Mouse (Mus musculus): ENCODE results near the gene Lrrc52. TPM values are rescaled to one million over a fixed set of nuclear protein-coding genes. Genes with fewer than 3 reads are reported as not detected.

Gene Lrrc52
- polyA plus RNA-seq, 1 experiment from 2014 or later: not detected

- Histone ChIP-seq H3K4me3 (ENCODE audit: low read length) (no peak overlapping the region), H3K4me1 (ENCODE audit: control insufficient read depth, insufficient read depth, low read depth, low read length) (no peaks in the 10 kb centered on the region), H3K9ac (ENCODE audit: low read depth, low read length) (no peak overlapping the region), H3K27ac (ENCODE audit: low read depth, low read length) (no peak overlapping the region), H3K9me3 (ENCODE audit: control insufficient read depth, low read length) (no peaks in the 10 kb centered on the region), H3K4me2 (ENCODE audit: low read length) (no peak overlapping the region), H3K27me3 (replicated peaks; ENCODE audit: control insufficient read depth, insufficient read depth, low read length) (no peaks in the 10 kb centered on the region), H3K36me3 (ENCODE audit: control insufficient read depth, insufficient read depth, low read length) (no peaks in the 10 kb centered on the region)
- no peak for ATAC-seq
- 90% methylated on average over 3 of the region's 3 CpGs for WGBS
Observed at GRCm38 (mm10) chr1:167486959-167487680, 20.5 kb upstream of the Lrrc52 start.

DNA sequence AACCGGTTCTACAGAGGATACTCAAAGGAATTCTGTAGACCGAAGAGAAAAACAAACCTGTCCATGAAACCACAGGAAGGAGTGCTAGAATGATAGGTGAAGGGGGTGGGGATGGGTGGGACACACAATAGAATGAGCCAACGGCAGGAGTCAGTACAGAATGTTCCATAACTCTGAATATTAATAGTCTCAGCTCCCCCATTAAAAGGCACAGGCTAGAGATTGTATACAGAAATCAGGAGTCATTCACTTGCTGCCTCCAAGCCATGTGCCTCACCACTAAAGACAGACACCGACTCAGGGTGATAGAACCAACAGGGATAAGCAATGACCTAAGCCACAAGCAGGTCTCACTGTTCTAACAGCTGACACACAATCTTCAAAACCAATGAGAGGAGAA lies 16.3 kb upstream of the Lrrc52 start:
- 88% methylated on average over 4 of the region's 4 CpGs for whole genome bisulfite sequencing
- Histone ChIP-seq H3K36me3 (ENCODE audit: control insufficient read depth, insufficient read depth, low read length) (no peaks in the 10 kb centered on the region), H3K27me3 (replicated peaks; ENCODE audit: control insufficient read depth, insufficient read depth, low read length) (no peaks in the 10 kb centered on the region), H3K4me3 (ENCODE audit: low read length) (no peak overlapping the region), H3K4me1 (ENCODE audit: control insufficient read depth, insufficient read depth, low read depth, low read length) (no peaks in the 10 kb centered on the region), H3K27ac (ENCODE audit: low read depth, low read length) (no peak overlapping the region), H3K4me2 (ENCODE audit: low read length) (no peak overlapping the region), H3K9me3 (ENCODE audit: control insufficient read depth, low read length) (no peaks in the 10 kb centered on the region), H3K9ac (ENCODE audit: low read depth, low read length) (no peak overlapping the region)
- ATAC-seq: no peak

DNA sequence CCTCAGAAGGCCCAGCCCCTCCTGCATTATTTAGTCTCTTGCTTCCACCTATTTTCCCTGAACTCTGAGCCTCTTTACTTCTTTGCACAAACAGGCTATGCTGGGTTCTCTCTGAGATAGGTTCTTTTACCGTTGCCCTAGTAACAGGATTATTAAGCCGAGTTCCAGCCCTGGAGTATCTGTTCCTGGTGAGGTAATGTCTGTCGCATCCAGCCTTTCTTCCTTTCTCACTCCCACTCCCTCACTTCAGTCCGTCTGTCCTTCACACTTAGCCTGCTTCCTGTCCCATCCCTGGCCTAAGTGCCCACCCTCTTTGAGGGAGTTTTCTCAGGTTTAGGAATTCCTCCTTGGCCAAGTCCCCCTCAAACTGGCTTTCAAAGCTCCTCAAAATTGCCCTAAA lies 7.0 kb upstream of the Lrrc52 start:
- no peaks in the 10 kb centered on the region for H3K4me1 ChIP-seq (ENCODE audit: control insufficient read depth, insufficient read depth, low read depth, low read length)
- 29% methylated on average over 4 of the region's 4 CpGs for WGBS
- peak; percentile 52; the same call in 1 of the 2 replicates for ATAC-seq
- H3K36me3 ChIP-seq (ENCODE audit: control insufficient read depth, insufficient read depth, low read length): no peaks in the 10 kb centered on the region
- no peaks in the 10 kb centered on the region for H3K9me3 ChIP-seq (ENCODE audit: control insufficient read depth, low read length)
- no peak overlapping the region for H3K4me2 ChIP-seq (ENCODE audit: low read length)
- H3K27ac ChIP-seq (ENCODE audit: low read depth, low read length): no peak overlapping the region
- no peak overlapping the region for H3K9ac ChIP-seq (ENCODE audit: low read depth, low read length)
- H3K27me3 ChIP-seq (replicated peaks; ENCODE audit: control insufficient read depth, insufficient read depth, low read length): no peaks in the 10 kb centered on the region
- no peak overlapping the region for H3K4me3 ChIP-seq (ENCODE audit: low read length)

GRCm38 (mm10) chr1:167467916-167468315 lies 1.3 kb upstream of the Lrrc52 start:
- Histone ChIP-seq H3K4me2 (ENCODE audit: low read length) (no peak overlapping the region), H3K4me3 (ENCODE audit: low read length) (no peak overlapping the region), H3K27me3 (replicated peaks; ENCODE audit: control insufficient read depth, insufficient read depth, low read length) (no peaks in the 10 kb centered on the region), H3K36me3 (ENCODE audit: control insufficient read depth, insufficient read depth, low read length) (no peaks in the 10 kb centered on the region), H3K4me1 (ENCODE audit: control insufficient read depth, insufficient read depth, low read depth, low read length) (no peaks in the 10 kb centered on the region; the same call in 1 of the 2 replicates), H3K9ac (ENCODE audit: low read depth, low read length) (no peak overlapping the region), H3K9me3 (ENCODE audit: control insufficient read depth, low read length) (no peaks in the 10 kb centered on the region), H3K27ac (ENCODE audit: low read depth, low read length) (no peak overlapping the region)
- WGBS: 55% methylated on average over 5 of the region's 5 CpGs
- ATAC-seq: no peak

DNA sequence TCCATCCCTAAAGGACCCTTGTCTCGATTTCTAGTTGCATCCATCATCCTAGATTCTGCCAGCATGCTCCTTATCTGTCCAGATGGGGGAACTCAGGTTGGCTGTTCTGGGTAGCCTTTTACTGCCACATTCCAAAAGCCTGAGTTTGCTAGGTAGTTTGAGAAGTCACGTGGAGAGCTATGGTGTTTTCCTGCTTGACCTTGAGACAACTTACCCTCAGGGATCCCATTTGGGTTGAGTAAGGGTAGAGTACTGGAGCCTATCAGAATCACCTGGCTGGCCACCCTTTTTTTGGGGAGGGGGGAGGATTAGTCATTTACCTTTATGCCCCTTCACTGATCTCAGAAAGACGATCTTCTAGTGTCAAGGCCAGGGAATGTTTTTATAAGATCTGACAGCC lies 9.3 kb downstream of the Lrrc52 start:
- no peaks in the 10 kb centered on the region for H3K9me3 ChIP-seq (ENCODE audit: control insufficient read depth, low read length)
- 85% methylated on average over 3 of the region's 3 CpGs for WGBS
- no peak overlapping the region for H3K9ac ChIP-seq (ENCODE audit: low read depth, low read length)
- H3K27ac ChIP-seq (ENCODE audit: low read depth, low read length): no peak overlapping the region
- H3K4me1 ChIP-seq (ENCODE audit: control insufficient read depth, insufficient read depth, low read depth, low read length): no peaks in the 10 kb centered on the region
- no peak for ATAC-seq
- no peaks in the 10 kb centered on the region for H3K27me3 ChIP-seq (replicated peaks; ENCODE audit: control insufficient read depth, insufficient read depth, low read length)
- no peaks in the 10 kb centered on the region for H3K36me3 ChIP-seq (ENCODE audit: control insufficient read depth, insufficient read depth, low read length)
- H3K4me3 ChIP-seq (ENCODE audit: low read length): no peak overlapping the region
- H3K4me2 ChIP-seq (ENCODE audit: low read length): no peak overlapping the region

DNA sequence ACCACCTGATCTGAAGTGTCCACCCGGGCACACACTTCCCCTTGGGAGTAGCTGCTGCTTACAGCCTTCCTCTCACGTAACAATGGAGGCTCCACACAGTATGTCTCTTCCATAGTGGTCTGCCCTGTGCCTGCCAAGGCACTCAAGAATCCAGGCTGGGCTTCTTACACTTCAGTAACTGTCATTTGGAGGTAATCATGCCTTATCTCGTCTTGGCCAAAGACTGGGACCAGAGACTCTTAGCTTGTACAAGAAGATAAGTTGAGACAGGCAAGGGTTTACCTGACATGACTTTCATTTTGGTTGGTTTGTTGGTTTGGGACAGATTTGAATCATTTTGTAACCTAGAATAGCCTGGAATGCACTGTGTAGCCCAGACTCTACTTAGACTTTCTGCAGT lies 13.5 kb downstream of the Lrrc52 start:
- 87% methylated on average over 3 of the region's 3 CpGs for WGBS
- ATAC-seq: no peak

DNA sequence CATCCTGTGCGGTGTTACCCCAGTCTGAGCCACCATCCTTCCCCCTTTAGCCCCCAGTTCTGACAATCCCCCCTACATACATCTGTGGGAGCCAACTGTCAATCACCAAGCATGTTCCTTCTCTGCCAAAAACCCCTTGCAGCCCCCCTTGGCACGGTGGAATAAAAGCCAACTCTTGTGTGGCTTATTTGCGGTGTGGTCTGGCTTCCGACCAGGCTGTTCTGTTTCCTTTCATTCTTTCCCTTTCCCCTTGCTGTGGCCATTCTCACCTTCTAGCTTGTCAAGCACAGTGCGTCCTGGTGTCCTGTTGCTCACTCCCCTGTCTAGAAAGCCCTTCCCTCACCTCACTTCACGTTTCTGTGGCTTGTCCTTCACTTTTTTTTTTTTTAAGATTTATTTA lies 14.1 kb downstream of the Lrrc52 start:
- Histone ChIP-seq H3K27ac (ENCODE audit: low read depth, low read length) (no peak overlapping the region), H3K4me3 (ENCODE audit: low read length) (no peak overlapping the region), H3K4me2 (ENCODE audit: low read length) (no peak overlapping the region), H3K9ac (ENCODE audit: low read depth, low read length) (no peak overlapping the region), H3K4me1 (ENCODE audit: control insufficient read depth, insufficient read depth, low read depth, low read length) (no peaks in the 10 kb centered on the region; the same call in 1 of the 2 replicates), H3K9me3 (ENCODE audit: control insufficient read depth, low read length) (no peaks in the 10 kb centered on the region), H3K27me3 (replicated peaks; ENCODE audit: control insufficient read depth, insufficient read depth, low read length) (no peaks in the 10 kb centered on the region), H3K36me3 (ENCODE audit: control insufficient read depth, insufficient read depth, low read length) (no peaks in the 10 kb centered on the region)
- WGBS: 51% methylated on average over 6 of the region's 6 CpGs
- ATAC-seq: no peak

More for the DNA sequence above, 13.5 kb downstream of the Lrrc52 start:
- H3K27ac ChIP-seq (ENCODE audit: low read depth, low read length): no peak overlapping the region
- no peaks in the 10 kb centered on the region for H3K36me3 ChIP-seq (ENCODE audit: control insufficient read depth, insufficient read depth, low read length)
- no peaks in the 10 kb centered on the region for H3K27me3 ChIP-seq (replicated peaks; ENCODE audit: control insufficient read depth, insufficient read depth, low read length)
- no peaks in the 10 kb centered on the region for H3K9me3 ChIP-seq (ENCODE audit: control insufficient read depth, low read length)
- no peak overlapping the region for H3K4me3 ChIP-seq (ENCODE audit: low read length)
- no peak overlapping the region for H3K9ac ChIP-seq (ENCODE audit: low read depth, low read length)
- no peaks in the 10 kb centered on the region; the same call in 1 of the 2 replicates for H3K4me1 ChIP-seq (ENCODE audit: control insufficient read depth, insufficient read depth, low read depth, low read length)
- no peak overlapping the region for H3K4me2 ChIP-seq (ENCODE audit: low read length)

- ATAC-seq: 0 out of 2 replicates have a peak, but pooled peaks have one; percentile 34
- H3K4me3 ChIP-seq (ENCODE audit: low read length): no peak overlapping the region
- no peaks in the 10 kb centered on the region for H3K9me3 ChIP-seq (ENCODE audit: control insufficient read depth, low read length)
- no peak overlapping the region for H3K9ac ChIP-seq (ENCODE audit: low read depth, low read length)
- no peak overlapping the region for H3K4me2 ChIP-seq (ENCODE audit: low read length)
- no peaks in the 10 kb centered on the region; the same call in 1 of the 2 replicates for H3K4me1 ChIP-seq (ENCODE audit: control insufficient read depth, insufficient read depth, low read depth, low read length)
- no peak overlapping the region for H3K27ac ChIP-seq (ENCODE audit: low read depth, low read length)
- H3K36me3 ChIP-seq (ENCODE audit: control insufficient read depth, insufficient read depth, low read length): no peaks in the 10 kb centered on the region
- WGBS: 28% methylated on average over 7 of the region's 7 CpGs
- no peaks in the 10 kb centered on the region for H3K27me3 ChIP-seq (replicated peaks; ENCODE audit: control insufficient read depth, insufficient read depth, low read length)
Observed at GRCm38 (mm10) chr1:167448598-167448997, 18.0 kb downstream of the Lrrc52 start.

DNA sequence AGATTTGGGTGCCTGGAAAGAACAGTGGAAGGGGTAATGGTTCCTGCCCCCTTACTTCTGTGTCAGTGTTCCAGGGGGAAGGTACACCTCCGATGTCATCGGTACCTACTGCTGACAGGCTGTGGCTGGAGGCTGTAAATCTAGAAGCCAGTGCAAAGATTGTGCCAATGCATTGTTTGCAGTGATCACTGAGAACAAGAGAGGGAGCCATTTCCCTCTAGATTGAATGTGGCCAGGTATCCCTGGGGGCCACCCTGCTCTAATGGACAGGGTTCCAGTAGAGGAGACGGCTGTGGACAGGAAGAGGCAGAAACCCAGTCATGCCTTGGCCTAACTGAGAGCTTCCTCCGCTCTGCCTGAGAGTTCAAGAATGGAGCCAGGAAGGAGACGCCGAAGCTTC lies 18.5 kb downstream of the Lrrc52 start:
- ATAC-seq: no peak
- Histone ChIP-seq H3K27ac (ENCODE audit: low read depth, low read length) (no peak overlapping the region), H3K4me1 (ENCODE audit: control insufficient read depth, insufficient read depth, low read depth, low read length) (no peaks in the 10 kb centered on the region; the same call in 1 of the 2 replicates), H3K4me3 (ENCODE audit: low read length) (no peak overlapping the region), H3K9ac (ENCODE audit: low read depth, low read length) (no peak overlapping the region), H3K9me3 (ENCODE audit: control insufficient read depth, low read length) (no peaks in the 10 kb centered on the region), H3K36me3 (ENCODE audit: control insufficient read depth, insufficient read depth, low read length) (no peaks in the 10 kb centered on the region), H3K27me3 (replicated peaks; ENCODE audit: control insufficient read depth, insufficient read depth, low read length) (no peaks in the 10 kb centered on the region), H3K4me2 (ENCODE audit: low read length) (no peak overlapping the region)
- 58% methylated on average over 6 of the region's 6 CpGs for WGBS

All from hindbrain, embryonic 16.5 days (tissue).